Mouse (Mus musculus) olfactory bulb, adult 2 months (tissue): Measurements from ENCODE around the gene Unc5b.

Source experiments
- CTCF ChIP-seq: fragments of 200-500 bp; IDR thresholded peaks from 2 replicates; pipeline ENCODE4 v1.5.1; 2012; ENCODE audit warnings: low read depth, mild to moderate bottlenecking, low read length, moderate library complexity; ENCODE audit not compliant: insufficient read depth
- POLR2A ChIP-seq: fragments of 200-500 bp; IDR thresholded peaks from 2 replicates; pipeline ENCODE4 v1.6.1; 2012; ENCODE audit warnings: mild to moderate bottlenecking, low read depth, low read length, moderate library complexity; ENCODE audit not compliant: insufficient read depth

GRCm38 (mm10) chr10:60827266-60827665 is 4.1 kb downstream of the Unc5b start:
- TF ChIP-seq POLR2A (no peak), CTCF (no peak)
